Mouse (Mus musculus) cerebellum, adult 11 months (tissue): ENCODE results near the gene Ptprk.
A peak's percentile ranks its signal among the peaks of the same experiment; 100 is the strongest.

Experiments used
- DNase-seq: peaks from one replicate; pipeline ENCODE4 v3.0.0; 2022

Gene Ptprk

DNA sequence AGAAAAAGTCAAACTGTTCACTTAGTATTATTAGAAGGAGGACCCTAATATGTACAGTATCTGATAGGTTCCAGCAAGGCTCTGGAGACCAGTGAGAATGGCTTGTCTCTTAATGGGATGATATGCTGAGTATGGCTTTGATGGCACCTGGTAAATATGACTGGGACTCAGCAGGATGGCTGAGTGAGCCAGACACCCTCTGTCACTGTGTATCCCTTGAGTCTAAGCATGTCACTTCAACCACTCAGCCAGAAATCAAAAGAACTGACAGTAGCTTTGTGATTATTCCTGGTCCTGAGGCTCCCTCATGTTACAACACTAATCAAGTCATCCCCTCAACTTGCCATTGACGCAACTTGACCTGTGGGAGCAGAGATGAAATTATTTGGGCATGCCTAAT, 383.4 kb downstream of the Ptprk start:
- no peak for DNase-seq

DNA sequence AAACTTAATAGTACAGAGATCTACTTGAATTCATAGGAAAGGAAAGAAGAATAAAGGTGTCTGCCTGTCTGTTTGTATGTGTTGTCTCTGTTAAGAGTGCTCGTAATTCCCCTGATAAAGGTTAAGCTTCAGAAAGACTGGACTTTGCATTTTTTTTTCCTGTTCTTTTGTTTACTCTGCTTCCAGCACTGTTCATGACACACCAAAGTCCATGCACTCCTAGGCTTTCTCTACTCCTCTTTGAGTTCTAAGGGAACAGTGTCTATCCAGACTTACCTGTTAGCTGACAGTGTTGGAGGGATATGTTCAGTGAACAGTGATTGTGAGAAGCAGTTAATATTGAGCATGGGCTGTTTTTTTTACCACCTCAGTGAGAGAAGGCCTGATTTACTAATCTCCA, 385.3 kb downstream of the Ptprk start:
- DNase-seq, result no peak

DNA sequence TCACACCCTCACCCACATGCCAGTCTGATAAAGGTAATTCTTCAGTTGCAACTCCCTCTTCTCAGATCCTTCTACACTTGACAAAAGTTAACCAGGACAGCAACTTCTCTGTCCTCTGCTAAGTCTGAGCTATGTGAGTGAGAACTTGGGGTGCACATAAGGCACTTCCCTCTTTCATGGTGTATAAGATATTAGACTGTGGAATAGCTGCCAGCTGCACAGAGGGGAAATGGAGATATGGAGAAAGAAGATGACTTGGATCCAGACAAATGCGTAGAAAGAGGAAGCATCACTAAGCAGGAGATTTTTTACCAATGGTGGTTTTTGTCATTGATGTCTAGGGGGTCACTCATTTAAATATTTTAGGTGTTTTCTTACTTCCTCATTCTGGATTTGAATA, 389.1 kb downstream of the Ptprk start:
- DNase-seq, result no peak

DNA sequence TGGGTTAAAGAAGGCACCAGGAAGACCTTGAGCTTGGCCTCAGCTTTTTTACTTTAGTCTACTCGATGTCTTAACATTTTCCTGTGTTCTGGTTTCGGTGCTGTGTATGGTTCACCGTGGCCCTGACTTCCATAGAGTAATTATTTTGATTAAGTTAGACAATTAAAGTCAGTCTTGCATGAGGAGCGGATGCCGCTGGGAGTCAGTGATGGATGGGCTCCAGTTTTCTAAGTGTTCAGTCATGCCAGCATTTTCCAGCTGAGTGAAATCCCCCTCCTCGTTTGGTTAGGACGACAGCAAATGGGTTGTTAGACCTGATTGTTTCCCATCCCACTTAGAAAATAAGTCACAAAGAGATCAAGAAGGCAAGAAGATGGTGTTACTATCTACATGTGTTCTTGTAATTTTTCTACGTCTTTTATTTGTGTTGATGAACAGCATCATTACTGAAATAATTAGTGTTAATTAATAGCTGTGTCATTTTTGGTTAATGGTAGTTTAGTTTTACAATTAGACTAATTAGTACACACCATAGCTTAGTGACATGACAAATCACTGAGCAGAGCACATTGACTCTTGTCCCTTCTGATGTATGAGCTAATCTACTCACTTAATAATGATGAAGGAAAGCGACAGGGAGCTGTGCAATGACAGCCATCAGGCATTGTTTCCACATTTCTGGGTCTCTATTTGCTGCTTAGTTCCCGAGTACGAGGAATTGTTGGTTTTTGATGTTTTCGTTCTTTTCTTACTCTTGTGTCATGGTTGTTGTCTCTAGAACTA, 390.3 kb downstream of the Ptprk start:
- no peak for DNase-seq

DNA sequence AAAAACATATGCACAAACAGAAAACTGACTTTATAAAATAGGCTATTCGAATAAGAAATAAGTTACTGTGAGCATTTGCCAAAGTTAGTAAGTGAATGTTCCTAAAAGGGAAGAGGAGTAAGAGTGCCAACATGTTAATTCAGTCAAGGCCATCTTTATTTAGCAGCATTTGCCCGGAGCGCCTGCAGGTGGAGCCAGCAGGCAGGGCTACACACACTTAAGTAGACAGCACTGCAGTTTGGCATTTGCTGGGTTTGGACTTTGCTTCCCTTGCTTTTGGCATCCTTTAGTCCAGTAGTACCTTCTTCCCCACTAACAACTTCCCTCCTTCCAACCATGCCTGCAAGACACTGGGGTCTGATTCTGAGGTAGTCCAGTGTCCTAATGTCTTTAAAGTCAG, 411.0 kb downstream of the Ptprk start:
- DNase-seq, result peak; percentile 35

DNA sequence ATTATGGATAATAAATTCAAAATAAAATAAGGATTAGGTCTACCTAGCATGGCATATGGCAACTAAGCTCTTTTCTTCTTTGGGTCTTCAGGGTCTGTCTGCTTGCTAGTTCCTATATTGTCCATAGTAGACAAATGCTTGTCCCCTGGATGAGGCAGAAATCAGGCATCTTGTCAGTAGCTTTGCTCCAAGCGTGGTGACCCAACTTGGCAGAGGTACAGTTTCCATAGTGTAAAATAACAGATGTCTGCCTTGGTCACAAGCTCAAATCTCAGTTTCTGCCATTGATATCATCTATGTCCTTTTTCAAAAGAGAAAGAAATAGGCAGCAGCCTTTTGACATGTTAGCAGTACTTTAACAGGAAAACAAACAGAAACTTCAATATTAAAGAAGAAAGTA, 416.4 kb downstream of the Ptprk start:
- no peak for DNase-seq

DNA sequence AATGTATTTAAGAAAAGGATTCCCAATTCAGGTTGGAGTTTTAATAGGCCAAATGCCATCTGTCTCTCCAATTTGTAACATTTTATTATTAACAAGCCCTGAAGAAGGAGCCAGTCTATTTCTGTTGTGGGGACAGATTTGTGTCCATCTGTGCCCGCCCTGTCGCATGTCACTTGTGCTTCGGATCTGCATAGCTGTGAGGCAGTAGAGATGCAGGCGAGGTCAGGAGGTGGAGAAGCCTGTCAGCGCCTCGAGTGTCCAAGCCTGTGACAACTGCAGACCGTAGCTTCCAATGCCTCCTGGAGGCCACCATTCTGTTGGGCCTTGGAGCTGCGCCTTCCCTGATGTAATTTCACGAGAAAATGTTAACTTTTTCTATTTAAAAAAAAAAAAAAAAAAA, 417.6 kb downstream of the Ptprk start:
- peak; percentile 60 for DNase-seq

DNA sequence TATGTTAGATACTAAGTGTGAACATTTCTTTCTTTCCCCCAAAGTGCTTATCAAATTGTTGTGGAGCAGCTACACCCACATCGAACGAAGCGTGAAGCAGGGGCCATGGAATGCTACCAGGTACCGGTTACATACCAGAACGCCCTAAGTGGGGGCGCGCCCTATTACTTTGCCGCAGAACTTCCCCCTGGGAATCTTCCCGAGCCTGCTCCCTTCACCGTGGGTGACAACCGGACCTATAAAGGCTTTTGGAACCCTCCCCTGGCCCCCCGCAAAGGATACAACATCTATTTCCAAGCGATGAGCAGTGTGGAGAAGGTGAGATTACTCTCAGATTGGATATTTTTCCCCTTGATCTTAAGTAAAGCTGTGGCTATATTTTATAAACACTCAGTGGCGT, 418.2 kb downstream of the Ptprk start:
- DNase-seq, result no peak

DNA sequence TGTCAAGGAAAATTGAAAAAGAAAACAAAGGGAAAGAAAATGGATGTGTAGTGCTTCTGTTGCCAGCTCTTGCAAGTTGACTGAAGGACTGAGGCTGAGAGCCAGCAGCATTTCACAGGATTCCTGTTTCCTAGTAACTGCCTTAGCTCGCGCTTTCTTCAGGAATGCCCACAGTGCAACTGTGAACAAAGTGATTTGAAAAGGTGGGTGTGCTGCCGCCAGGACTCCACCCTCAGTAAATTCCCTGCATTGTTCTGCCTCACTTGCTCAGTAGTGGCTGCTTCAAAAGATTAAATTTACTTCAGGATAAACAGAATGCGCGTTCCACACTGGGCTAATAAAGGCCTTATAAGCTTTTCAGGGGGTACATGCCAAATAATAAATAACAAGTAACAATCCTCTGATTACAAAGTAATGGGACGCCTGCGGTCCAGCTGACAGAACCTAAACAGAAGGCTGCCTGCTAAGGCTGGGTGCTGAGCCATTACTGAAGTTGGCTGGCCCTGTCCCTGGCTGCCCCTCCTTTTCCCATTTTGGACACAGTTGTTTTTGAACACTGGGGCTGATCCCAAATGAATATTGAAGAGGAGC, 418.7 kb downstream of the Ptprk start:
- DNase-seq, result peak; percentile 20

DNA sequence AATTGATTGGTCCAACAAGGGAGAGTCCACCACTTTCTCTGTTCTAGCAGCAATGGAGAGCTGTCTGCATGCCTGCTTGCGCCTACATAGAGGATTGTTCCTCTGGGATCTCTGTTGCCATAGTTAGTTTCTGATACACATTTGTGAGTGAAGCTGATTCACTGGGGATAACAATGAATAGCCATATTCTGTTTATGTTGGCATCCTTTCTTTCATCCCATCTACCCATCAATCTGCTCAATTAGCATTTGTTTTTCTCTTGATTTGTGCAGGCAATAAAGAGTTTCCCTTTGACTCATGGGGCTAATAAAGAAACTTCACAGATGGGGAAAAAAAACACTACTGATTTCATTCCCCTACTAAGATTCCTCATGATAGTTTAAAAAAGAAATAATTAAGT, 423.2 kb downstream of the Ptprk start:
- no peak for DNase-seq

DNA sequence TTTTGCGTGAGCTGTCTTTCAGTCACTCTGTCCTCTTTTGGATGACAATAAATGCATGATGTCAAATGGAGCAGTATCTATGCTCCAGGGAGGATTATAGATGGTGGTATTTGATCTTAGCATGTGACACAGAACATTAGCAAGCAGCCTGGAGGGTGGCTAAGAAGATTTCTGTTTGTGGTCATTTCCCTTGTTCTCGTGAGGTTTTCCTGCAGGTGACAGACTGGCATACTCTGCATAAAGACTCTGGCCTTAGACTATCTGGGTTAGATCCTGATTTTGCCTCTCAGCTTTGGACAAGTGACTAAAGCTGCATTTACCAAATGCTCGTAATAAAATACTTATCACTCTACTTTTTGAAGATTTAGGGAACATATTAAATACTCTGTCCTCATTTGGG, 423.9 kb downstream of the Ptprk start:
- no peak for DNase-seq

DNA sequence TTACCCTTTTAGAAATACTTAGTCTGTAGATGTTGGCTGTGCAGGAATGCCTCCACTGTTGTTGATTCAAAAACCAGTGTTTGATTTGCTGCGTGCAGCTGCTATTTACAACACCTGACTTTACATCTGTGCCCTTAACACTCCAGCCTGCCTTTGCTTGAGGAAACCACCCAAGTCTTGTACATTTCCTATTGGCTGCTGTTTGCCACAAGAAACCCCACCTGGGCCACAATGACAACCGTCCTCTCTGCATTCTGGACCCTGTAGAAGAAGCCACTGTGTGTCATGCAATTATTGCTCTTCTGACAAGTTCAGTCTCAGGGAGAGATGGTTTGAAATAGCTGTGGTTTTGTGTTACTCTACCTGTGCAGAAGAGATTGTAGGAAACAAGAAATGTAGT, 439.0 kb downstream of the Ptprk start:
- DNase-seq, result no peak

DNA sequence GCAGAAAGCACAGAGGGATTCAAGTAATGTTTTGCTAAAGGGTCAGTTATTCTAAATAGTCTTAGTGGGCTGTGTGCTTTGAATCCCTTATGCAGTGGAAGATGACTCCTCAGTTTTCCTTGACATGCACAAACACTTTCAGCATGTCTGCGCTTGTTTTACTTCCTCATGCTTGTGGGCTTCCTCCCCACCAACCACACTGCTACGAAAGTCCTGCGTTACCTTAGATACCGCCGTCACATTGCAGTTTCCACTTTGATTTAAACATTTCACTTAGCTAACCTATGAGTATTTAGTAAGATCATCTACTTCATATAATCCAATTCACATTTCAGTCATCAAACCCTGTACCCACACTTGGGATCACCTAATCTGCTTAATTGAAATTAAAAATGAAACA, 441.5 kb downstream of the Ptprk start:
- no peak for DNase-seq

DNA sequence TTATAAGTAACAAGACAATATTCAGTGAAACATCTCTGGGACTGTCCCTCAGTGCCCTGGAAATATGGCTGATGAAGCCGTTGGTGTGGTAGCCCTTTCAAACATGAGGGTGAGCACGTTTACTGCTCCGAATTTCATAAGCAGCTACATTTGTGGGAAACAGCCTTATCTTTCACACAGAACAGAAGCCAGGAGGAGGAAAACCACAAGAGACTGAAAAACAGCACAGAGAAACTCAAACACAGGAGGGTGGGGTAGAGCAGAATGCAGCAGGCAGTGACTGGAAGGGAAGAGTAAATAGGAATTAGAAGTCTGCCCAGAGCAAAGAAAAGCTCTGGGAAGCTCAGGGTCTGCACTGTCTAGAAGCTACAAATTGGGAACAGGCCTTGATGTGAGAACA, 443.7 kb downstream of the Ptprk start:
- DNase-seq, result no peak

DNA sequence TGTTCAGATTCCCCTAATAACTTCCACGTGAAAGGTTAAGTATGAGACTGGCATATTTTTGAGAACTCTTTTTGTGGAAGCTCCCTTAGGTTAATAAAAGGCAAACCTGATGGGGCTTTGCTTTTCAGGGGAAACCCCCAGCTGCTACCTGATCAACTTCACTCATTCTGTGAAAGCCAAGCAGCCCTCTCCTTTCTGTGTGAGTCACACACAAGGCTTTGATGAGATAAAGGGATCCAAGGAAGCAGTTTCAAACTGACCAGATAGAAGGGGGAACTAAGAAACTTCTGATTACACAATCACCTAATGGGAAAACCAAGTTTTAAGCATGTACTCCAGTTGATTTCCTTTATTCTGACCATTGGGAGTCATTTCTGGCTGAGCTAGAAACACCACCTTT, 445.2 kb downstream of the Ptprk start:
- DNase-seq, result no peak

DNA sequence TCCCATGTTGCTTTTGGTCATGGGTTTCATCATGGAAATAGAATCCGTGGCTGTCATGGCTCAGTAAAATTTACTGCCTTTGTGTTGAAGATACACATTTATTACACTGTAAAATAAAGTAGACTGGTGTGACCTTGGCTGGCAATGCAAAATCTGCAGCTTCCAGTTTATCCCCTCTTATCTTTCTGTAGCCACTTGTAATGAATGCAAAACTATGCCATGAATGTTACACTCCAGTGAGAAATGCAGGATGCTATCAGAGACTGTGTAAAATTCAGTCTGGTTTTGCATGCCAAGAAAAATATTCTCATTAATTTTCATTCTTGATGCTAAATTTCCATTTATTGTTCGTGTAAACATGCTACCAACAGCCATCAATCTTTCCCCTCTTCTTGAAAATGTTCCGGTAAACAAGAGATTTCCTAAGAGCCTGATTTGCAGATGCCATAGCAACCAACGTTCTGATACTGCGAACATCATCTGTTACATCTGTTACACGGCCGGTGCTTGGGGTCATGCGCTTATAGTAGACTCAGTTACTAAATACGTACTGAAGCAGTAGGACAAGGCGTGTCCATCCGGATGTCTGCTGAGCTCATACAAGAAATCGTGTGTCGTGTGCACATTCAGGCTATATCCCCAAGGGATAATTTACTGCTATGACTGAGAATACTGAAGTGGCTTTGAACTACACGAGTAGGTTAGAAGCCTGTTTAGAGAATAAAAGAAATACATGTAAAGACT, 449.5 kb downstream of the Ptprk start:
- DNase-seq, result no peak

DNA sequence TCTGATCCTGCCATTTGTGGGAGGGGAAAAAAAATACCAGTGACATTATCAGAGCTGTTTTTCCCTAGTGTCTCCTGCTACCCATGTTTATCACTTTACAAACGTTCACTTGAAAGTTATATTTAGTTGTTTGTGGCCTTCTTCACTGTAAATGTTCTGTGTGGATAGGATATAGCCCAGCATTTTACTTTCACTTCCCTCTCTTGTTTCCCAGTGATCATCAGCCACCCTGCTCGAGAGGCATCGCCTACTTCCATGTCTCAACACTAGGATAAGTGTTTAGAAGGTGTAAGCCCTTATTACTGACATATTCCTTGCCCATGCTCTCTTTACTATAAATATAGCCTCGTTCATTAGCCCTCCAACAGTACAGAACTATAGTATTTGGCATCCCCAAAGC, 466.0 kb downstream of the Ptprk start:
- DNase-seq, result no peak

DNA sequence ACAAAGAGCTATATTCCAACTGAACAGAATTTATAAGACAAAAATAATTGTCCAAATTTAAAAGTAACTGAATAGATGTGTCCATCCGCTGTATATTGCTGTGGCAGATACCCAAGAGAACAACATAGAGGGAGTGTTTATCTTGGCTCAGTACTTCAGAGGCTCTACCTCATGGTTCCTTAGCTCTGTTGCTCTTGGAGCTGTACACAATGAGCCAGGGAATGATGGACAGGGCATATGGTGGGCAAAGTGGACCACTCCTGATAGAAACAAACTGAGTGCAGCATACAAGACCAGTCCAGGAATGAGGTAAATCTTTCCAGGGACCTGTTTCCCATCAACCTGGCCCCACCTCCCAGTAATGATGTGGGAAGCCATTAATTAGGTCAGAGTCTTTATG, 468.1 kb downstream of the Ptprk start:
- DNase-seq, result no peak

DNA sequence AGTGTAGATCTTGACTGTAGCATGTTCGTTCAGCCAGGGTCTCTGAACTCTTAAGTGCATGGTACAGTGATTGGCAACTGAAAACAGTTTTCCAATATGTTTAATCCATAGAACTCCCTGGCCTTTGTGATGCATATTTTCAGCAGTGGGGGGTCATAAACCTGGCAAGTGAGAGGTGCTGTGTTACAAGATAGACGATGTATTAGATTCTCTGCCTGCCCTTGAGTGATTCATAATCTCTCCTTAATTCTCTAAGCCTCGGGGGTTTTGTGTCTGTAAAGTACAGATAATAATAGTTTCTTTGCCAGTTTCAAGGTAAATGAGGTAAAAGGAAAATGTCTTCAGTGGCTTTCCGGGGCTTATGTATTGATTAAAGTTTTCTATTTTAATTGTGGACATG, 475.9 kb downstream of the Ptprk start:
- DNase-seq, result no peak

DNA sequence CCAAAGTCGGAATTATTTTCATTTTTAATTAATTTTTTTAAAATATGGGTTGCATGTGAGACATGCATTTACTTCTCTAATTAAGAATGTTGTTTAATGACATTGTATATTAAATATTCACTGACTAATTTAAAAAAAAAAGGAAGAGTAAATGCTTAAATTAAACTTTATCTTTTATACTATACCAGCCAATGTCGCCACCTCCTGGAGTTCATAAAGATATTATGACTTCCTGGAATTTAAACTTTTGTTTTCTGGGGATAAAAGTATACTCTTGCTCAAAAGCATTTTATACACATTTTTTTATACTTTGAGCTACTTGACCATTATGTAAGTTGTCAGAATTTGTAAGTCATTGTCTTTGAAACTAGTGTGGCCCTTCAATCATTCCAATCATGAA, 477.4 kb downstream of the Ptprk start:
- DNase-seq, result no peak

DNA sequence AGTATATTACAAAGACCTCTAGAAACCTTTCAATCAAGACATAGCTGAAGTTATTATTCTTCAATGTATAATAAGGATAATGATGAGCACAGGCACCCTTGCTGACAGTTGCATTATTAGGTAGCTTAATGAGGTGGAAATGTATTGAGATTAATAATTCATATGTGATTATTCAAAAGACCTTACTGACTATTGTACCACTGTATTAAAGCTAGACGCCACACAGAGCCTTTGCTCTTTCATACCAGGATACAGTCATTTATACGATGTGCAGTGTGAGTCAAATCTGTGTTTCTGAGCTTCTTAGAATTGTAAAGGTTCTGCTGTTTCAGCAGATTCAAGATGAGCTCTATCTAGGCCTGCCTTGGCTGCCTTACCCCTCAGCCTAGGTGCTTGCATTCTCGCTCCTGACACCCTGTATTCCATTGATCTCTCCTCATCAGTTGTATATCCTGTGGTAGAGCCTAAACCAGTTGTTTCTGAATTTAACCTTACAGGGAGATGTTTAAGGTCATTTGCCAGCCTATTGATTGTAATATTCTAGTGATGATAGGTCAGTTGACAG, 489.6 kb downstream of the Ptprk start:
- no peak for DNase-seq

DNA sequence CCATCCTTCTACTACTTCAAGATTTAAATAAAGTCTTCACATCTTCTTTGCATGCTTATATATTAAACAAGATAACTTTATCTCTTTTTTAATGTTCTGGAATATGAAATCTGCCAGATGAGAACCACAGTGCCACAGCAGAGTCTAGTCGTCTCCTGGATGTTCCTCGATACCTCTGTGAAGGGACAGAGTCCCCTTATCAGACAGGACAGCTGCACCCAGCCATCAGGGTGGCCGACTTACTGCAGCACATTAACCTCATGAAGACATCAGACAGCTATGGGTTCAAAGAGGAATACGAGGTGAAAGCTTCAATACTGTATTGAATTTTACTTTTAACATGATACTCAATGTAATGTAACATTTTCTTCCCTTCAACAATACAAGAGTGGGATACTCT, 491.8 kb downstream of the Ptprk start:
- no peak for DNase-seq

DNA sequence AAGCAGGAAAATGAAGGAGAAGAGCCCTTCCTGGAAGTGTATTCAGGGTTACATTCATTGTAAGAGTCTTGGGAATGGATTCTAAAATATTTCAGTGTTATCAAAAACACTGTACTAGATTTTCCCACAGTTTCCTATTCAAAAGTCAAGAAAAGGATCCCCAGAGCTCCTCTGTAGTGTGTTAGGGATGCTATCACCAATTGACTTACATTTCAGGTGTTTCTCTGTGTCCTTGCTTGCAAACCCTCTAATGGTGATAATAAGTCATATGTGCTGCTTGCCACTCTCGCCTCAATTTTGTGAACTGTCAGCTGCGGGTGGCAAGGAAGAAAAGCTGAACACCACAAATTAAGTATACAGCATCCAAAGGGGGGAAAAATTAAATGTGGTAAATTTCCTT, 492.2 kb downstream of the Ptprk start:
- no peak for DNase-seq

DNA sequence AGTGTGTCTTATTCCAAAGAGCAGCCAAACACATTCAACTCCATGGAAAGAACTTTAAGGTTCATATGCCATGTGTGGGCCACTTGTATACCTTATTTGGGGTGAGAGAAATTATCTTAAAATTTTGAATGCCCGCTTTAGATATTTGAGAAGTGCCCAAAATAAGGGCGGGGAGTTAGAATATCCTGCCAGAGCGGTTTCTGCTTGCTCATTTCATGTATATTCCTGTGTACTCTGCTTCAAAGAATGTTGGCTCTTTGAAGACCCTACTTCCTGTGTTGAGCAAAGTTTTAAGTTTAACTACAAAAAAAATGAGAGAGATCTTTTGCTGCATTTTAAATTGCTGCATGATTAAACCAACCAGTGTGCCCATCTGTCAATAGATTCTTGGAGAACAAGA, 492.8 kb downstream of the Ptprk start:
- DNase-seq, result no peak
